ENCODE assay signal across 10 mouse cellular contexts in the genomic region with DNA sequence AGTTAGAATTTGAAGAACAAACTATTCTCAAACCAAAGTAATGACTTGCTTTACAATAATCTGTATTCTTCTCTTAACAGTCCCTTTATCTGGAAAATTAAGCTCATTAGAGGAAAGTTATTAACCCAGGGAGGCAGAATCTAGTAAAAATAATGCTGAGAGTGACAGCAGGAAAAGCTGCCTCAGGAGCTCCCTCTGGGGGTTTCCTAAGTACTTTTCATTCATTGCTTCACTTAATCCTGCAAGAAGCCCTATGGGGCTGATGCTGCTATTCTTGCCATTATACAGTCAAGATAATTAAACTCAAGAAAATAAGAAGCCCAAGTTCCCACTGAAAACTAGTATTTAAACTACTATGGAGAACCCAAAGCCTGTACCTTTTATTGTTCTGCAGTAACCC.
DNase-seq lines count a peak whose midpoint lies in the region; ATAC-seq and TF ChIP-seq lines count a peak whose summit lies in the region.
"Had no signal": no experiment of that assay in that cellular context is flagged by ENCODE, and none has a peak within 500 bp of the region (broad histone marks: within the 10 kb centered on the region; RNA-seq: fewer than 3 reads in every experiment).

No protein-coding gene starts in this region.

- no peaks in the 10 kb centered on the region for H3K4me1 ChIP-seq in forebrain, embryonic 15.5 days
- H3K4me1 ChIP-seq: liver, embryonic 15.5 days had no signal

- TF ChIP-seq CTCF in layer of hippocampus, adult 2 months (conservative IDR thresholded peaks at IDR 0.05): peak; percentile 65

- no peaks in the 10 kb centered on the region for H3K27me3 ChIP-seq in forebrain, embryonic 15.5 days
- H3K27me3 ChIP-seq: liver, embryonic 15.5 days had no signal

- H3K4me3 ChIP-seq in layer of hippocampus, adult 2 months: no peak overlapping the region
- H3K4me3 ChIP-seq in forebrain, embryonic 15.5 days: no peak overlapping the region
- H3K4me3 ChIP-seq: liver, embryonic 15.5 days had no signal

- no peaks in the 10 kb centered on the region for H3K36me3 ChIP-seq in forebrain, embryonic 15.5 days
- H3K36me3 ChIP-seq: liver, embryonic 15.5 days had no signal

- DNase-seq in adrenal gland, postnatal 10 days: peak; percentile 4
- no peak for DNase-seq in adrenal gland, postnatal 25 days
- DNase-seq in layer of hippocampus, adult 2 months (ENCODE audit: low spot score in 2 of 2): no peak
- DNase-seq in layer of hippocampus, adult 9-10 months (ENCODE audit: low spot score): no peak
- DNase-seq in 416B (ENCODE audit: low read depth): peak; percentile 10
- DNase-seq in testis, postnatal 14 days (ENCODE audit: low spot score): no peak
- DNase-seq: adrenal gland, postnatal 14 days had no signal

- no peak overlapping the region for H3K27ac ChIP-seq in layer of hippocampus, adult 2 months
- H3K27ac ChIP-seq in forebrain, embryonic 15.5 days (replicated peaks): no peak overlapping the region
- H3K27ac ChIP-seq: liver, embryonic 15.5 days had no signal

- no peak overlapping the region for H3K9ac ChIP-seq in forebrain, embryonic 15.5 days (replicated peaks)
- H3K9ac ChIP-seq: liver, embryonic 15.5 days had no signal

- ATAC-seq in common myeloid progenitor, adult 5-6 weeks (replicated peaks; ENCODE audit: low read depth, poor library complexity, severe bottlenecking): peak; percentile 62; the same call in 1 of the 2 replicates
- ATAC-seq in forebrain, embryonic 15.5 days (replicated peaks): no peak

- H3K9me3 ChIP-seq in forebrain, embryonic 15.5 days: no peaks in the 10 kb centered on the region
- H3K9me3 ChIP-seq: liver, embryonic 15.5 days had no signal

- H3K4me2 ChIP-seq in forebrain, embryonic 15.5 days (replicated peaks): no peak overlapping the region
- H3K4me2 ChIP-seq: liver, embryonic 15.5 days had no signal

Comparison
In these comparisons a context has a peak if more than half of its experiments do, and no peak if none do; other contexts are left out.
1. DNase-seq: peak in adrenal gland, postnatal 10 days (single experiment) and 416B (single experiment); none in adrenal gland, postnatal 25 days (single experiment), layer of hippocampus, adult 2 months (0 of 2), layer of hippocampus, adult 9-10 months (single experiment) and testis, postnatal 14 days (single experiment).